Comparison of ENCODE assay signal across 10 mouse cellular contexts in the genomic region with DNA sequence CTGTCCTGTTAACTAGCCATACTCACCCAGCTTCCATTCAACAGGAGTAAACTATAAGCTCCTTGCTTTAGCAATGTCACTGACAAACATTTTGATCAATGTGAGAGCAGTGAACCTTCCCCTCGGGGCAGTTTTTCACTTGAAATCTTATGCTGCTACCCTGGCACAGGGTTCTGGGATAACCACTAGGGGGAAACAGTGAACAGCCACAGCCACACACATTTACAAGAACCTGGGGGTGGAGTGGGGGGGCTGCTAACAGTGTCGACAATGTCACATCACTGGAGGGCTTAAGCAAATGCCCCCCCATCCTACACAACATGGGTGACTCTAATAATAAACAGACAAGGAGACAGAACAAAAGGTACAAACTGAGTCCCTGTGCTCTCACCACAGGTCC. TPM values are rescaled to one million over a fixed set of nuclear protein-coding genes. Genes with fewer than 3 reads are reported as not detected.
A peak's percentile ranks its signal among the peaks of the same experiment; 100 is the strongest.
DNase-seq lines count a peak whose midpoint lies in the region; ATAC-seq and TF ChIP-seq lines count a peak whose summit lies in the region.
"Had no signal": no experiment of that assay in that cellular context is flagged by ENCODE, and none has a peak within 500 bp of the region (broad histone marks: within the 10 kb centered on the region; RNA-seq: fewer than 3 reads in every experiment).

No protein-coding gene starts in this region.

- no peaks in the 10 kb centered on the region for H3K4me1 ChIP-seq in hindbrain, postnatal 0 days (ENCODE audit: insufficient read depth, low read length)
- peaks cover 25% of the 10 kb centered on the region for H3K4me1 ChIP-seq in hindbrain, embryonic 10.5 days (replicated peaks)
- no peaks in the 10 kb centered on the region for H3K4me1 ChIP-seq in lung, postnatal 0 days (ENCODE audit: insufficient read depth, low read depth, low read length)
- H3K4me1 ChIP-seq in bone marrow, adult 2 months (ENCODE audit: control insufficient read depth, insufficient read depth, low read length): no peaks in the 10 kb centered on the region
- H3K4me1 ChIP-seq: liver, embryonic 13.5 days had no signal

- H3K27ac ChIP-seq in hindbrain, postnatal 0 days: no peak overlapping the region
- no peak overlapping the region for H3K27ac ChIP-seq in hindbrain, embryonic 10.5 days
- no peak overlapping the region for H3K27ac ChIP-seq in lung, postnatal 0 days (ENCODE audit: low read length)
- no peak overlapping the region for H3K27ac ChIP-seq in bone marrow, adult 2 months (ENCODE audit: control insufficient read depth, insufficient read depth, low read depth, low read length, poor library complexity)
- H3K27ac ChIP-seq: embryonic facial prominence, embryonic 12.5 days; liver, embryonic 13.5 days had no signal

- no peak for TF ChIP-seq EP300 in lung, postnatal 0 days (IDR thresholded peaks at IDR 0.05)

- H3K9ac ChIP-seq in hindbrain, postnatal 0 days (replicated peaks; ENCODE audit: low read length): no peak overlapping the region
- no peak overlapping the region for H3K9ac ChIP-seq in lung, postnatal 0 days (replicated peaks; ENCODE audit: low read depth)
- H3K9ac ChIP-seq: embryonic facial prominence, embryonic 12.5 days; liver, embryonic 13.5 days had no signal

- H3K4me2 ChIP-seq in hindbrain, postnatal 0 days (ENCODE audit: low read depth, low read length): no peak overlapping the region
- H3K4me2 ChIP-seq in lung, postnatal 0 days (replicated peaks; ENCODE audit: low read depth, low read length): no peak overlapping the region
- H3K4me2 ChIP-seq: embryonic facial prominence, embryonic 12.5 days; liver, embryonic 13.5 days had no signal

- peak; percentile 73 for TF ChIP-seq CTCF in hindbrain, postnatal 0 days (IDR thresholded peaks at IDR 0.05; ENCODE audit: low read depth)
- TF ChIP-seq CTCF in lung, postnatal 0 days (IDR thresholded peaks at IDR 0.05): peak; percentile 66
- peak; percentile 7; the same call in 1 of the 2 replicates for TF ChIP-seq CTCF in bone marrow, adult 2 months (IDR thresholded peaks at IDR 0.05; ENCODE audit: control insufficient read depth, insufficient read depth, low read length)

- no peak for TF ChIP-seq POLR2A in bone marrow, adult 2 months (IDR thresholded peaks at IDR 0.05; ENCODE audit: borderline replicate concordance, control insufficient read depth, low read depth, low read length)

- peak; percentile 53 for DNase-seq in hindbrain, postnatal 0 days (ENCODE audit: low spot score)
- no peak for DNase-seq in hindbrain, embryonic 10.5 days (ENCODE audit: low spot score)
- peak; percentile 32 for DNase-seq in lung, postnatal 0 days (ENCODE audit: low spot score)
- no peak for DNase-seq in lung, postnatal 36 days
- DNase-seq in naive thymus-derived CD4-positive, alpha-beta T cell, adult 2 months (ENCODE audit: low read depth): peak; percentile 15
- no peak for DNase-seq in right cerebral cortex, adult 18-20 months
- DNase-seq: heart, adult 18-20 months; liver, embryonic 13.5 days had no signal

- H3K36me3 ChIP-seq in hindbrain, postnatal 0 days (ENCODE audit: insufficient read depth, low read length): no peaks in the 10 kb centered on the region
- no peaks in the 10 kb centered on the region for H3K36me3 ChIP-seq in hindbrain, embryonic 10.5 days
- no peaks in the 10 kb centered on the region for H3K36me3 ChIP-seq in lung, postnatal 0 days (ENCODE audit: insufficient read depth, low read length)
- H3K36me3 ChIP-seq: embryonic facial prominence, embryonic 12.5 days; liver, embryonic 13.5 days had no signal

- H3K9me3 ChIP-seq in hindbrain, postnatal 0 days (ENCODE audit: low read length): no peaks in the 10 kb centered on the region
- H3K9me3 ChIP-seq in hindbrain, embryonic 10.5 days: no peaks in the 10 kb centered on the region
- H3K9me3 ChIP-seq in lung, postnatal 0 days (ENCODE audit: low read length): no peaks in the 10 kb centered on the region
- H3K9me3 ChIP-seq: embryonic facial prominence, embryonic 12.5 days; liver, embryonic 13.5 days had no signal

- WGBS in hindbrain, postnatal 0 days: 29% methylated on average over 2 of the region's 2 CpGs
- WGBS in hindbrain, embryonic 10.5 days: 45% methylated on average over 2 of the region's 2 CpGs
- WGBS in lung, postnatal 0 days: 6% methylated on average over 2 of the region's 2 CpGs
- WGBS in bone marrow, adult 2 months: 14% methylated on average over 2 of the region's 2 CpGs

- H3K27me3 ChIP-seq in hindbrain, postnatal 0 days (ENCODE audit: insufficient read depth, low read length): no peaks in the 10 kb centered on the region
- no peaks in the 10 kb centered on the region for H3K27me3 ChIP-seq in hindbrain, embryonic 10.5 days (ENCODE audit: insufficient read depth, poor library complexity, severe bottlenecking)
- H3K27me3 ChIP-seq in lung, postnatal 0 days (replicated peaks; ENCODE audit: insufficient read depth, low read length): no peaks in the 10 kb centered on the region
- H3K27me3 ChIP-seq: embryonic facial prominence, embryonic 12.5 days; liver, embryonic 13.5 days had no signal

- no peak overlapping the region for H3K4me3 ChIP-seq in hindbrain, postnatal 0 days (ENCODE audit: low read length)
- no peak overlapping the region for H3K4me3 ChIP-seq in hindbrain, embryonic 10.5 days
- no peak overlapping the region for H3K4me3 ChIP-seq in lung, postnatal 0 days (ENCODE audit: low read depth, low read length)
- H3K4me3 ChIP-seq in bone marrow, adult 2 months (replicated peaks; ENCODE audit: control insufficient read depth, low read depth, low read length): no peak overlapping the region
- H3K4me3 ChIP-seq: embryonic facial prominence, embryonic 12.5 days; liver, embryonic 13.5 days had no signal

- ATAC-seq in hindbrain, postnatal 0 days: no peak
- no peak for ATAC-seq in lung, postnatal 0 days

RNA-seq across cellular contexts. Expression of a gene that starts 51.0 kb away (rescaled TPM):
- 3.2 and 10.1 TPM in 2 replicates for total RNA-seq in hindbrain, postnatal 0 days (2014; rRNA removed)
- 2.8 and 3.4 TPM in 2 replicates for polyA plus RNA-seq in hindbrain, postnatal 0 days (2015; fragmentation: Nextera tagmentation; extraction: Ambion mirVana)
- polyA plus RNA-seq in hindbrain, embryonic 10.5 days (2016; fragmentation: Nextera tagmentation; extraction: Ambion mirVana): 1.3 and 1.6 TPM in 2 replicates
- polyA plus RNA-seq in lung, postnatal 0 days (2015; fragmentation: Nextera tagmentation; extraction: Ambion mirVana): 4.7 and 6.1 TPM in 2 replicates
- 0.65 and 4.1 TPM in 2 replicates for polyA plus RNA-seq in bone marrow, adult 2 months (2011; ENCODE audit: insufficient read depth, insufficient read length, low replicate concordance, missing spikeins)

Comparison
In these comparisons a context has a peak if more than half of its experiments do, and no peak if none do; other contexts are left out.
1. DNase-seq: peak in hindbrain, postnatal 0 days (single experiment), lung, postnatal 0 days (single experiment) and naive thymus-derived CD4-positive, alpha-beta T cell, adult 2 months (single experiment); none in hindbrain, embryonic 10.5 days (single experiment), lung, postnatal 36 days (single experiment) and right cerebral cortex, adult 18-20 months (single experiment).
2. CTCF ChIP-seq: peak in every context shown above with its lines; median percentile 73 in hindbrain, postnatal 0 days; 66 in lung, postnatal 0 days; 7 in bone marrow, adult 2 months.